Mouse (Mus musculus): ENCODE data around the gene Slc39a9. TPM values are rescaled to one million over a fixed set of nuclear protein-coding genes. Genes with fewer than 3 reads are reported as not detected.
A peak's percentile ranks its signal among the peaks of the same experiment; 100 is the strongest.

The Slc39a9 gene
- total RNA-seq (2021): 1 to 10 TPM; 7.6 to 8.5 TPM
- long read RNA-seq, experiment 1, full-length matches to known transcripts: 3 of 6 reads
- long read RNA-seq, experiment 1, partial matches to known transcripts: 0 of 6 reads
- long read RNA-seq, experiment 1, other reads (novel, unspliced or antisense): 3 of 6 reads
- long read RNA-seq, experiment 2, full-length matches to known transcripts: 1 of 8 reads
- long read RNA-seq, experiment 2, partial matches to known transcripts: 1 of 8 reads
- long read RNA-seq, experiment 2, other reads (novel, unspliced or antisense): 6 of 8 reads

DNA sequence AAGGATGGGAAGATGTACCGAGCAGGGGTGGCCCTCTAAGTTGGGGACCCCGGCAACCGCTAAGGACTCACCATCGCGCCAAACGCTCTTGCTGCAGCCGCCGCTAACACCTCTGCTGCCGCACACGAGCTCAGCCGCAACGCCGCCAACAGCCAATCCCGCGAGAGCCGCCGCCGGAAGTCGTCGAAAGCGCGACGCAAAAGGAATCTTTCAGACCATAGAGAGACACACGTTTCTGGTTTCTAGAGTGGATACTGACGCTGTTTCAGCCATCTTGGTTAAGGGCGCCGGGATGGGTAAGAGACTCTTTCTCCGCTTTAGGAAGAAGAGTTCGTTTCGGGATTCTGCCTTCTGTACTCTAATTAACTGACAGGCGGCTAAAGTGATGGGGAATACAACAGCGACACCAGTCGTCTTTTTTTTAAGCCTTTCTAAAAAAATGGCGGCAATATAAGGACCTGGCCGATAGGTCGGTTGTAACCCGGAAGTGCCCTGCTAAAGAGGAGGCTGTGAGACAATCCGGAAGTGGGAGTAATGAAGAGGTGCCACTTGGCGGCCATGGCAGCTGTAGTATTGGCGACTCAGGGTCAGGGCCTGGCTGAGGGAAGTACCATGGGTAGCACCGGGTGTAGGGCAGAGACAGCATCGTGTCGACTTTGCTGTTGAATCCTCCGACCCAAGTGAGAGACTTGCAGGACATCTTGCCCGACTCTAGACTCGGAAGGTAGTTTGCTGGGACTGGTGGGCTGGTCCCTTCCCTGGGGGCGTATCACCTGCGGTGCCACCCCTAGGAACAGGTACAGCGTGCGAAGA lies at the start of gene Slc39a9, which contains the start of gene Erh:
Gene Slc39a9, plus strand, starts transcription at position 191 of the 813 bp plus-strand sequence.
Gene Erh, minus strand, starts transcription at position 649 of the 813 bp plus-strand sequence.
- peak; percentile 91 for DNase-seq

DNA sequence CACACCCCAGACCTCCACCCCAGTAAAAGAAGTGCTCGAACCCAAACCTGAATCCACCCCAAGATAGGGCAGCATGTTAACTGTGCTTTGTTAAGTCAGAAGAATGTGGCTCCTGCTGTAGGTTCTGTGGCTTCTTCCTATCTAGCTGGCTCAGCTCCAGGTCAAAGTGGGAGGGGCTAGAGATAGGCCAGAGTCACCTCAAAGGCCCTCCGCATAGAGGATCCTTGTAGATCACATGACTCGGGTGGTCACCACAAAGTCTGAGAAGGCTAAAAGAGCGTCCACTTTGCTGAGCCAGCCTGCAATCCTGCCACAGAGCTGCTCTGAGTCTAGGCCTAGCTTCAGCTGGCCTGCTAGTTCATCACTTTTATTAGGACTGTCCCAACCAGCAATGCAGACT lies 49.5 kb upstream of the Slc39a9 start:
- no peak for DNase-seq

DNA sequence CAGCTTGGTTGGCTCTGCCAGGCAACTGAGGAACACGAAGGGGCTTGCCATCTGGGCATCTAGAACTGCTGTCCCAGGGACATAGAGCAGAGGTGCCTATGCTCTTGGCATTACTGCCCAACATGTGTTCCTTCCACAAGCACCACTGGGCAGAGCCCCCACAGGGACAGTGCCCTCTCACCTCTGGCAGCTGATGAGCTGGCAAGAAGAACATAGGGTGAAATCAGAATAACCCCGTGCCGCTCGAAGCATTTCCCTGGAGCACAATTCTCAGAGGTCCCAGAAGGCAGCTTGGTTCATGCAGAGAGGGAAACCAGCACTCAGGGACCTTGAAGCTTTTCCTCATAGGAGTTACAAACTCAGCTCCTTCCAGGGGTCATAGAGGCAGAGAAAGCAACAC lies 48.9 kb upstream of the Slc39a9 start:
- no peak for DNase-seq

DNA sequence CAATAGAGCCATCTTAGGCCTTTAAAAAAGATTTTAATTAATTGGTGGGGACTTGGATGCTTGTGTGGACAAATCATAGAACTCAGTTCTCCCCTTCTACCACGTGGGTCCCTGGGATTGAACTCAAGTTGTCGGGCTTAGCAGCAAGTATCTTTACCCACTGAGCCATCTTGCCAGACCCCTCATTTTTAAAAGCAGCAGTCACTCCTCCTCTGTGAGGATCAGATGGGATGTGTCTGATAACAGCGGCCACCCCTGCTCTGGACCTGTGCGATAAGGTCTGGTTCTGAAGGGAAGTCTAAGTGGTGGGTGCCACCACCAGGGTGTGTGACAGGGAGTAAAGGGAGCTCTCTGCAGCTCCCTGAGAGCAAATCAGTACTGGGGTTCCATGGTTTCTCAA lies 48.1 kb upstream of the Slc39a9 start:
- no peak for DNase-seq

DNA sequence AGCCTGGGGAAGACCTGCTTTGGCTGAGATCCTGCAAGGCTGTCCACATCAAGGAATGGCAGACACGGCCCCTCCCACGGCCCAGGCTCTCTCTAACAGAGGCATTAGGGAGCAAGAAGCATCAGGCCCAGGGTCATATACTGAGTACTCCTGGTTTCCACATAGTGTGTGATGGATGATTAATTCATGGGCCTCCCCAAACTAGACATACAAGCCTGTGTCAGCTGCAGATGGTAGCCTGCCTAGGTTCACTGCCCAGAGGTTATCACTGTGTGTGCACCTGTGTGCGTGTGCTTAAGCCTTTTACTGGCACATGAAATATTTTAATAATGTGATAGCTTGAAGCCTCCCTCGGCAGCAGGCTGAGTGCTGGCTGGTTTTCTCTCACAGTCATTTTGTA lies 47.7 kb upstream of the Slc39a9 start:
- DNase-seq: no peak

DNA sequence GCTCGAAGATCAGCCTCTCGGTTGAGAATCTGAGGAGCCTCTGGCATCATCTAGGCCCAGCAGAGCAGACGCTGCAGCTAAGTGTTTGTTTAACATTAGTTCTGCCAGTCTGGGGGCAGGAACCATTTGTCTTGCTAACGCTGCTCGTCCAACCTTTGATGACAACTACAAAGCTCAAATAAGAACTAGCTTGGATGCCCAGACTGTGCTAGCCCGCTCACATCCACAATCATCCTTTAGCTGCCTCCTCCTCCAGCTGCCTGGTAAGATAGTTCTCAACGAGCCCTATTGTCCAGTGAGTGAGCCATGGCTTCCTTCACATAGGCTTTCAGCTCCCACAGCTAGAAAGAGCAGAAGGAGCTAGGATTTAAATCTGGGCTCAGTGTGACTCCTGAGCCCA lies 45.4 kb upstream of the Slc39a9 start:
- no peak for DNase-seq

DNA sequence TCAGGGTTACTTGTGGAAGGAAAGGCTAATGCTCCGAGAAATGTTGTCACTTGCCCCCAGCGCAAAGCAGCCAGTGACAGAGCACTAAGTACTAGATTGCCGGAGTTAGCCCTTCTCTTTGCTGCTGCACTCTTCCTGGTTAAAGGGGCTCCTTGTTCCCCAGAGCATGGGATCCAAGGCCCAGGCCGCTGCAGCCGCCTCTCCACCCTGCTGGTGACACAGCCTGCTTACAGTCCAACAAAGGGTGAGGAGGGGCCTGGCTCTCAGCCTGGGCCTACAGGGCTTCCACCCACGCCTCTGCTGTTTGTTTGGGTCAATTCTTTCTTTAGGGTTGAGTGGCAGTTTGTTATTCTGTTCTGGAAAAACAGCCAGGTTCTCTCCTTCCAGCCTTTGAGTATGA lies 44.9 kb upstream of the Slc39a9 start:
- DNase-seq: peak; percentile 66

DNA sequence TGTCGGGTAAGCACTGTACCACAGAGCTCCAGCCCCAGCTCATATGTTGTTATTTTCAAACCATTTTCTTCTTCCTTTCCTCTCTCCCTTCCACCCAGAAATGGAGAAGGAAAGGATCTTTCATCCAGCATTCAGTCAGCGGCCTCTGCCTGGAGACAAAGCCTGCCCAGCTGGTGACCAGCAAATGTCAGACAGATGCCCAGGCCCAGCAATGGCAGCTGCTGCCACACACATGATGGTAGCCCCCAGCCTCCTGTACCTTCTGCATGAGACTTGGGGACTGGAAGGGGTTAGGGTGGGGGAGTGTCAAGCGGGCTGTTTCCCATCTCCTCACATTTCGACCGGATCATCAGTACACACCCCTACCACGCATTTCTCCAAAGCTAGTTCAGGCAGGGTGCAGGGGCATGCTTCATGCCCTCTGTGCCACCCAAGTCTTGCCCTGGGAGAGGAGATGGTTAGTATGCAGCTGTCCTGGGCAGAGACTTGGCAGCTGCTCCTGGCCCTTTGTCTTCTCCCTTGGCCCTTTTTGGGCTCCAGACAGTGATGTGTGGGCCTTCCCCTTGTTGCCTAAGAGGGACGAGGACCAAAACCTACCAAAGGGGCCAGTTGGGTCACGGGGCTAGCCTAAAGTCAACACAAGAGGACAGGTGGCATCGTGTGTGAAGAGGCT lies 42.0 kb upstream of the Slc39a9 start:
- DNase-seq: no peak

DNA sequence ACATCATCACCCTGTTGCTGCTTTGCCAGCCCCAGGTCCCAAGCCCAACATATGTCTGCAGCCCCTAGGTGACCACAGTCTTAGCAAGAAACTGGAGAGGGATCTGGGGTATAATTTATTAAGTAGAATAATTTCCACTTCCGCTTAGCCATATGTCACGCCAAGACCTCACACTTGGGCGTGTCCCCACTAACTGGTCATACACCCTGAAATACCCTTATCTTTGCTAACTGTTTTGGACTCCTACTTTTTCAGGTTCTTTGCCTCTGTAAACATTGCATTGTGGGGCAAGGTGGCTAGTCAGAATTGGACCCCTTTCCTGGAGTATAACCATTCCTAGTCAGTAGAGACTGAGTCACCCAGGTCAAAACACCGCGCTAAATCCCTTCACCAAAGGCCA lies 41.3 kb upstream of the Slc39a9 start:
- DNase-seq: no peak

DNA sequence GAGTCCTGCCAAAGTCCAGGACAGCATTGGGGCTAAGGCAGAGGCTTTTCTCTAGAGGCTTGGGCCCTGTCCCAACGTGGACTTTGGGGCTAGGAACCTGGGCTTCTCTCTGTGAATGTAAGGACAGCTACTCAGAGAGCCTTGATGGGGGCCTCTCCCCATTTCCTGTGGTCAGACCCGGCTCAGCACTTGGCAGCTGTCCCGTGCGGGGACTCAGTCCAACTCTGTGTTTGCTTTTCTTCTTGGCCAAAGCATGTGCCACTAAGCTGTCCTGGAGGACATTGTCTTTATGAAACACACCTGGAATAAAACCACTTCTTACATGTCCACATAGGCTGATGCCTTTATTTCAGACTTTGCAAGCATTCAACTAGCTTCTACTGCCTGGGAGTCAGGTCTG lies 40.1 kb upstream of the Slc39a9 start:
- DNase-seq: no peak

DNA sequence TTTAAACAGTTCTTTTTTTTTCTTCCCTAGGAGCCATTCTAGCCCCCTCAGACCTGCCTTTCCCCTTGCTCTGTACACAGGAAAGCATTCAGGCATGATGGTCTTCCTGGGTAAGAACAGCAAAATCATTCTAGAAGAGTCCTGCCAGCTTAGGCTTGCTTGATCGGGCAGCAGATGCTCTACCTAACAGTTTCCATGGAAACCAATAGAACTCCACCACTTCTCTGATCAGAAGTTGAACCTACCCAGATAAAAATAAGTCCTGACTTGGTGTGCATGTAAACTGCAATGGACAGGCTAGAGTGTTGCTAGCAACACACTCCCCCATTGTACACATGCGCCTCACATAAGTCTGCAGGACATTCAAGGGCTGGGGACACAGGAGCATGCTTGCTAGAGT lies 39.5 kb upstream of the Slc39a9 start:
- DNase-seq: no peak

DNA sequence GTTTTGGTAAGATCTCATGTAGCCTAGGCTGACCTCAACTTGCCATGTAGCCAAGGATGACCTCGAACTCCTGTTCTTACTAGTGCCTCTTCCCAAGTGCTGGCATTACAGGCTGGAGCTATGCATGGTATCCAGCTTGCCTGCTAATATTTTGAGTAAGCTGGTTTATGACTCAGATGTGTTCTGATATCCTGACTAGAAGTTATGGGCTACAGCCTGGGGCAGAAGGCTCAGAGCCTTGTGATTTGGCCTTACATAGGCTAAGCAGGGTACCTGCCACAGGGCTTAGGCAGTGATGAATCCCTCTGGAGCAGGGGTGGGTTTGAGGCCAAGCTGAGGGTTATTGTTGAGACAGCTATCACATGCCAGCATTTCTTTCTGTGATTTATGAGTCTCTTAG lies 35.1 kb upstream of the Slc39a9 start:
- DNase-seq: no peak

DNA sequence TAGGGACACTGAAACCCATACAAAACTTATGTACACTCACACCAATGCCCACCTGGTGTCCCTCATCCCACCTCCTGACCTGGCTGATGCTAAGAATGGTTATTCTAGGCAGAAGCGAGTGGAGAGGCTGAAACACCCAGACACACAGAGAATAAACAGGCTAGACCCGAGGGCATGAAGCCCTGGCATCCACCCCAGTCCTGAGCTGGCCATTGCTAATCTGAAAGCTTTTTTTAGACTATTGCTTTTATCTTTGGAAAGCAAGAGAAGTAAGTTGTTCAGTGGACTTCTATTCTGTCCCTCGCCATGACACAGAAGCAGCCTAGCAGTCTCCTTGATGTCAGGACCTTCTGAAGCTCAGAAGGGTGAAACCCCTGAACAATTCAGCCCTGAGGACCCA lies 33.8 kb upstream of the Slc39a9 start:
- no peak for DNase-seq

DNA sequence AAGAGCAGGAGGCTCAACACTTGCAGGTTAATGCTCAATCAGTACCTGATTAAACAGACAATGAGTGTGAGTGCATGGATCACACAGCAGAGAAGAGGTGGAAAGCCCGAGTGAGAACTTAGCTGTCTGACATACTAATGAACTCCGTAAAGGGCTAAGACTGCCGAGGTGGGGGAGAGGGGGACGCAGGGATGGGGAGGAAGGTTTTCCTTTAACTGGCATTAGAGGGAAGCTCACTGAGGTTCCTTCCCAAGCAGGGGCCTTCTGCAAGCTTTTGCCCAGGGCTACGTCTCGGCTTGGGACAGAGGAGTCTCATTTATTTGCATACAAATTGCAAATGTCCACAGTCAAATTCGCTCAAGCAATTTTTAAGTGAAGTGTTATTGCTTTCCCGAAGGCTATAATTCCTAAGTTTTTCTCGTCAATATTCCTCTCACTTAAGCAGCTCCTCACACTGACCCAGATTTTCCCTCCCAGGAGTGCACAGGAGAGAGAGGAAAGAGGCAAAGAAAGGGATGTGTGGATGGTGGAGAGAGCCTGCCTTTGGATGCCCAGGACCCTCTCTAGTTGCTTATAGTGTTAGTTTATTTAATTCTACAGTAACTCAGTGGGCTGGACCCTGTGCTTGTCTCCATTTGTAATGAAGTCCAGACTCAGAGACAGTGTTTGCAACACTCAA lies 31.4 kb upstream of the Slc39a9 start:
- DNase-seq: no peak

DNA sequence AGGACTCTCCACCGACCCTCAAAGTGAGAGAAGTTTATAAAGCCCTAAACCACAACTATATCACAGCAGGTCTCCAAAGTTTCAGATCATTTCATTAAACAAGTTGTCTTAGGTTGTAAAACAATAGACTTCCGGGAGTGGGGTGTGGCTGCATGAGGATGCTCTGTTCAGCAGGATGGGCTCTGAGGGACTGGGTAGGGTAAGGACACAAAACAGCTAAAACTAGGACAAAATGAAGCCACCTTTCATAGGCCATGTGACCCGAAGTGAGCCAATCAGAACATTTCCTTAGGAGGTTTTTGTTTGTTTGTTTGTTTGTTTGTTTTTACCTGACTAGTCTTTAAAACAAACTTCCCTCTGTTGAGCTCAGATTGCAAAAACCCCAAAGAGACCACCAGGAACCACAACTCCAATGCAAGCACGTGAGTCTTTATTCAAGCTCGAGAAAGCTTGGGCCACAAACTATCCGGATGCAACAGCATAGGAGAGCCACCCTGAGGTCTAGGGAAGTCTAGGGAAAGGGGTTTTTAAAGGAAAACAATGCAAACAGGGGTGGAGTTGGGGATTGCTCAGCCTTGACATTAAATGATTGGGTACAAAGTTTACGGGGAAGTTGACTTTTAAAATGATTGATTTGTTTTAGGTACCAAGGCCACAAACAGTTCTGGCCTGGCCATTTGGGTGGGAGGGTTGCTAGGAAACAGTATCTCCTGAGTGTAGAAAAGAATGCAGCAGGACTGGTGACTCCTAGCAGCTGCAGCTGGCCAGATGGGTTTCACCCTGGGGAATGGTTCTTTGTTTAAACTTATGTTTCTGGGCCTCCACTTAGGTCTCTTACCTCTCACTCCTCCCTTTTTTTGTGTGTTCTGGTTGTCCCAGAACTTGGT lies 28.1 kb upstream of the Slc39a9 start:
- no peak for DNase-seq

DNA sequence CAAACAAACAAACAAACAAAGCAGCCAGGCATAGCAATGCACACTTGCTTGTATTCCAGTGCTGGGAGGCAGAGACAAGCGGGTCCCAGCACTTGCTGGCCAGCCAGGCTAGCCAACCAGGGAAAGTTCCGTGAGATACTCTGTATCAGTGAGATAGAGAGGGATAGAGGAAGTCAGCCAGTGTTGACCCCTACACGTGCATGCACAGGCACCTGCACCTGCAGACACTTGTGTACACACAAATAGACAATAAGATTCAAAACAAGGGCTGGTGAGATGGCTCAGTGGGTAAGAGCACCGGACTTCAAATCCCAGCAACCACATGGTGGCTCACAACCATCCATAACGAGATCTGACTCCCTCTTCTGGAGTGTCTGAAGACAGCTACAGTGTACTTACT lies 23.2 kb upstream of the Slc39a9 start:
- no peak for DNase-seq

DNA sequence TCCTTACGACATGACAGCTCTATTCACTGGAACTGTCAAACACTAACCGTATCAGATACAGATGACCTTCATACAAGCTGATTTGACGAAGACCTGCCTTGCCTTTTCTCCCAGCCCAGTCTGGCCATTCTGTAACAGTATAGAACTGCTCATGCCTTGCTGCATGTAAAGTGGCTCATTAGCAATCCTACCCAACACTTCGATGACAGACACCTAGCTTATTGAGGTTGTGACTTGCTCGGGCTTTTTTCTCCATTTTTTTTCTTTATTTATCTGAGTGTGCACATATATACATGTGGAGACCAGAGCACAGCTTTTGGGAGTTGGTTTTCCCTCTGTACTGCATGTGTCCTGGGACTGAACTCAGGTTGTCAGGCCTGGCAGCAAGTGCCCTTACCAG lies 11.9 kb upstream of the Slc39a9 start:
- DNase-seq: no peak

DNA sequence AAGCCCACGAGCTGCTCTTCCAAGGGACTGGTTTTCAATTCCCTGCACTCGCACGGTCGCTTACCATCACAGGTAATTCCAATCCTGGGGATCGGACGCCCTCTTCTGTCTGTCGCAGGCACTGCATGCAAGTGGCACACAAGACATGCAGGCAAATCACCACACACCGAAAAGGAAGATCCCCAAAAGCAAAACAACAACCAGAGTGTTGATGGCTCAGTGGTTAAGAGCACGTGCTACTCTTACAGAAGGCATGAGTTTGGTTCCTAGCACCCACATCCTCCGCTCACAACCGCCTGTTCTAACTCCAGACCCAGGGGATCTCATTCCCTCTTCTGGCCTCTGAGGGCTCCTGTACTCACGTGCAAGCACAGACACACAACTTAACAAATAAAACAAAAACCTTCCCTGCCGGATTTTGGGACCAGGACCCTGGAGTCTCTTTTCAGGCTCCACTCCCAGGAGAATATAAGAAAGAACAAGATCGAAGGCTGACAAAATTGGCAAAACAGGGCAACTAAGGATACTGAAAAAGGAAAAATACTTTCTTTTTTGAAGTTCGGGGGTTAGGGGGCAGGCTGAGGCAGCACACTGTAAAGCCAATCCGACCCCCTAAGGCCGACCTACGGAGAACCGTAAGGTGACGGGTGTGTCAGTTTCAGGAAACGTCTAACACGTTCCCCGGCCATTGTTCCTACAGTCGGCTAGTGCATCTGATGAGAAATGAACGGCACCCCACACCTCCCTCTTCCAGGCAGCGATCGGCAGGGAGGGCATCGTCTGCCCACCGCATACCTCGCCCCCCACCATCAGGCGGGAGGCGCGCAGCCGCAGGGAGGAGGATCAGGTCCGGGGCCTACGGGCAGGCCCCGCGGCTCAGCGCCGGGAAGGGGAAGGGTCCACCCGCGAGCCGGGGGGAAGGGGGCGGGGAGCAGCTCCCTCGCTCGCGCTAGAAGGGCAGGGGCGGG lies 674 bp upstream of the Slc39a9 start:
- DNase-seq: no peak

DNA sequence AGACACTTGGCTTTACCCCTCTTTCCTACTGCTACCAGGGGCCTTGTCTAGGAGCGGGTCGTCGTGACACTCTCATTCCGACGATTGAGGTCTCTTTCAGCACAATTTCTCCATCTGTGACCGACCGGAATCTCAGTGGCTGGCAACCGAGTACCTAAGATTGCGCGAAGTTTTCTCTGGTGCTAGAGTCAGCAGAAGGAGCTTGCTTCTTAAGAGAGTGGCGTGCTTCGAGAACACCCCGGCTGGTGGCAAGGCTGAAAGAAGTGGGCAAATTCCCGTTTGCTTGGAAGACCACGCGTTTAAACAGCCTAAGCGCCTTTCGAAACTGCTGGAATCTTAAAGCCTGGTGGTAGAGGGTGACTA lies 804 bp downstream of the Slc39a9 start:
- no peak for DNase-seq

DNA sequence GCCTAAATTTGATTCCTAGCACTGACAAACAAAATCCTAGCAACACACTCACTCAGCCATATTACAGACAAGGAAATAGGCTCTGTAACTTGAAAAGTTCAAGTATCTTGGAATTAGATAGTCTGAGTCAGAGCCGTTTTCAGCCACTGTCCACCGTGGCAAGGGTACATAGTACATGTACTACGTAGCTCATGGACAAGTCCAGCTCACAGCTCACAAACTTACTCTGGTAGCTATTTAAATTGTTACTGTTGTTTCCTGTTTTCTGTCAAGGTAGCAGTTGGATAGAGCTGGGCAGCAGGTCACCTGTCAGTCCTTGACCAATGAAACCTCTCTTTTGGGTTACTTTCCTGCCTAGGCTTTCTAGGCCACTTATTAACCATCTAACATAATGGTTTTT lies 2.7 kb downstream of the Slc39a9 start:
- DNase-seq: no peak
